Mouse (Mus musculus) telencephalon, adult 2 months (tissue): ENCODE results near the gene Susd1.

Source experiments
- DNase-seq: peaks from one replicate; pipeline ENCODE4 v3.0.0-alpha.2; 2011; ENCODE audit warnings: low read depth, low spot score

Gene Susd1

DNA sequence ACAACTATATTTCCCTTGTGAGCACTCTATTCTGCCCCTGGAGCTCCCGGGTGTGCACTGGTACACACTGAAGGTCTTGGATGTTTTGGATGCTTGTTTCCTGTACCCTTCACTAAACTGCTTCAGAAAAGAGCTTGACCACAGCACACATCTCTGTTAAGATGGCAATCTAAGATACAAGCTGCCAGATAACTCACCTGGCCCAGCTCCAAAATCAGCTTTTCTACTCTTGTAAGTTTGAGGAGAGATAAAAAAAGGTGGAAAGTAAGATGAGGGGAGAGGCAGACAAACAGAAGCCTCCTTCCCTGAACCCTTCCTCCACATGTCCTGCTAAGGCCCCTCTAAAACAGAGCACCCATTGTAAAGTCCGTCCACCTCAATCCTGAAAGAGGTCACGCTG, 115.7 kb downstream of the Susd1 start:
- no peak for DNase-seq

DNA sequence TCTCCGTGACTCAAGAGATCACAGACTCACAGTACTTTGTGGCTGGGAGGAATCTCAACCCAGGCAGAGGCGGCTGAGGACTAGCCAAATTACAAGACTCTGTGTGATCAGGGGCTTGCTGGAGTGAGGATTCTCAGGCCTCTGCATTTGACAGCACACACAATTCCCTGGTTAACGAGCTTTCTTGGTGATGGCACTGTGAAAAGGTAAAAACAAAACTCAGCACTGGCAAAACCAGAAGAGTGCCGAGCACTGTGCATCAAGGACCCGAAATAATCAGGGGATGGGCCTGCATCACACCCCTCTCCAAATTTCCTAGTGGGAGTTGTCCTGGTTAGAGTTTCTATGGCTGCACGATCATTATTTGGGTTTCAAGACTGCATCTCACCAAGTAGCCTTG, 116.4 kb downstream of the Susd1 start:
- DNase-seq, result no peak

DNA sequence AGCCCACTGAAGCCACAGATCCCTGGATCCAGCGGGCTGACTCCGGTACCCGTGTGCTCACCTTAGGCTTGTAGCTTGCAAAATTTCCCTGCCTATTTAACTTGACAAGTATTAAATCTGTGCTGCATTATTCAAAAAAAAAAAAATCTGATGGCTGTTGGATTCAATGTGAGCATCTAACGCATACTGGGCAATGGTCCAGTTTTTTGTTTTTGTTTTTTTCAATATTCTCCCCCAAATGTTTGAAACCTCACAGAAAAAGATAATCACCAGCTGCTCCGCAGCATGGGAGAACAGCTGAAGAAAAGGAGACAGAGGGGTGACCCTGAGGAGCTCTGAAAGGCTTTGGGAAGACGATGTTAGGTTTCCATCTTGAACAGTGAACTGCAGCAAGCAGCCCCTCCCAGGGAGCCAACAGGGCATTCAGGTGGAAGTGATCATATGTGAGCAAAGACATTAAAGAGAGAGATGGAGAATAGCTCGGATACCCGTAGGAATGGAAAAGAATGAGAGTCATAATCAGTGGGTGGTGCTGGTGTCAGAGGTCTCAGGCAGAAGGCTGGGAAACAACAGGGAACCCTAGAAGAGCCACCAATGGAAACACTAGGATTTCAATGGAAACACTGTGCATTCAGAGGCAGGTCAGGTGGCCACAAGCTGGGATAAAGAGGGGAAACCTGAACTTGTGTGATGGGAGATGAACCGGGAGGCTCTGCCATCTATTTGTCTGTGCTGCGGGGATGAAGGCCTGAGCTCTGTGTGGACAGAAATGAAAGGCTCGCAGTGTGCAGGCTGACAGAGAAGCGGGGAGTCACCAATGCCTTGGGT, 117.0 kb downstream of the Susd1 start:
- DNase-seq, result no peak

DNA sequence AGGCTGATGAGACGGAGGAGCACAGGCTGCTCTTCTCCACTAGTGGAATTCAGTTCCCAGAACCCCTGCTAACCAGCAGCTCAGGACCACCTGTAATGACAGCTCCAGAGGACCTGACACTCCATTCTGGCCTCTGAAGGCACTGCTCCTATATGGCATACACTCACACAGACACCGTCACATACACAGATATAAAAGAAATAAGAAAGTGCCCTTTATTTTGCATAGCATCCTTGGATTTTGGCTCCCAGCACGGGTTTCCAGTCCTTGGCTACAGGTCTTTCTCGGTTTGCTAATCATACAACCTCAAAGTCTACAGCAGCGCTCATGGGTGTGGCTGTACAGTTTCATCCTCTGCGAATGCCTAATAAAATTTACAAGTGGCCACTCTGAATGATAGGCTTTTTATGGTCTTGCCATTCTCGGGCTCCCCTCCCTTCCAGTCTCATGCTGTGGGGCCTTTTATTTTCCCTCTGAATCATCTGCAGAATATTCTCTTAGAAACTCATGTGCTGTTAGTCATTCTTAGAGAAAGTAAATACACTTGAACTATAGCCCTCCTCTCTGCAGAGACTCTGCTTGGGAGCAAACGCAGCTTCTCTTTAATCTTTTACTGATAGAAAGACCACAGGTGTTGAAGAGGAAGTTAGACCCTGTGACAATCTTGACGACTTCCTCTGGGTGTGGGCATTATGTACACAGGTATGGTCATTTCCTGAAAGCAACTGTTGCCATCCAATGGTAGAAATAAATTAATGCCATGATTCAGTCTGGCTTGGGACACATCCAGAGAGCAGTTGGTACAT, 119.1 kb downstream of the Susd1 start:
- no peak for DNase-seq

DNA sequence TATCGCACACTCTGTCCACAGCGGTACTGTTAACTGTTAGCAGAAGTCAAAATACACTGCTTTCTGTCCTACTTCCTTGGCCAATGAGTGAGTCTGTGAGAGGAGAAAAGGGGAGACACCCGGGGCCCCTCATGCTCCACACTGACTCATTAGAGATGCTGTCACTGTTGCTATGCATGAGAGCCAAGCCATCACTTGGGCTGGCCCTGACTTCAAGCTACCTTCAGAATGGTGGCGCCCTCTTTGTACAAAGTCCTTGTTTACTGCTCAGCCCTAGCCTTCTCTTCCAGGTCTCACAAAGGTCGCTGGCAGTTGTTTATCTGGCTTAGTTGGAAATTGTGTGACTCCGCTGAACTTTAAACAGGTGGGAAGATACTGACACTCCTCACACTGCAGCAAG, 119.8 kb downstream of the Susd1 start:
- no peak for DNase-seq

DNA sequence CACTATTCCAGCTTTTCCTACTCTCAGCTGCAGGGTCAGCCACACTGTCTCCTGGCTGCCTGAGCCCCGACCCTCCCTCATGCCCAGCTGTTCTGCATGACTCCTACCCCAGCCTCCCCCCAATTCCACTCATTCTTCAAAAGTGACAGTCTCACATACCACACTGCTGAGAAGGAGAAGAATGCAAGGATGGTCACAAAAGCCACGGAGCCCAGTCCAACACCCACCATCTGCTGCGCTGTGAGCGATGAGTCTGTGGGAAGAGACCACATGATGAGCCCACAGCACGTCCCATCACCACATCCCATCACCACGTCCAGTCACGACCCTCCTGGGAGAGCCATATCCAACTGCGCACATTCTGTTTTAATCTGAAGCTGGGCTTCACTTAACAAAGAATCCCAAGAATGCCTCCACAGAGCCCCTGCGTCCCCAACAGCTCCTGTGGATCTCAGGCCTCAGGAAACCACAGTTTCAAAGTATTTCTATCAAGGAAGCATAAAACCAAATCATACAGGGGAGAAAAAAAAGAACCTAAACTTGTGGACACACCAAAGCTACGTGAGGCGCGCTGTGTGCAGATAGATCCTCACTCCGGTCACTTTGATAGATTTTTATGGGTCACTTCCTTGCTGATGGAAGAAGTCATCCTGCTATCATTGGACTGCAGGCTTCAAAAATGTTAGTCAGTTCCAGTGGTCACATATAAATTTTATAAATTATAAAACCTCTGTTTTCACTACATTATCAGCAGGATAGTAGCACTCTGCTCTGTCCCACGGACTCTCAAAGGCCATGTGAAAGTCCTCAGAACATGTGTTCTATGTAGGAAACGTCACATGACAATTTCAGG, 122.7 kb downstream of the Susd1 start:
- no peak for DNase-seq

DNA sequence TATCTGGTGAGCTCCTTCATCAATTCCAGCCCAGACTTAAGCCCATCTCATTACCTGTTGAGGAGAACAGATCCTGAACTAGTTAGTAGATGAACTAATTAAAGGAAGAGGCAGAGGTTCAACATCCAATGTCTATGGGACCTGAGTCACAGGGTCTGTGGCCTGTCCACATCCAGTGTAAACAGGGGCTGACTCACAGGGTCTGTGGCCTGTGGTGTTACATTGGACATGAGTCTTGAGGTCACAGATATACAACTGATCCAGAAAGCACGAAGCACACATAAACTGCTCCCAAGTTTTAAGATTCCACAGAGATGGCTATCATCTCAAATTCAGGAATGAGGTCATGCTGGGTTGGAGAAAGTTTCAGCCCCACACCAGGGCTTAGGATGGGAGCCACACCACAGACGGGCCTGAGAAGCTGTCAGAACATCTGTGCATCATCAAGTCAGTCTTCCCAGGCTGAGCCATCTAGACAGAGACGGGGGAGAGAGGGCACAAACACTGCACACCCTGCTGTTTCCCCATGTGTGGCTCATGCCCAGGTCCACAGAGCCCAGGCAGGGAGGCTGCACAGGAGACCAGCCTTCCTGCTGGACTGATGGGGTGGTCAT, 123.4 kb downstream of the Susd1 start:
- DNase-seq, result no peak

DNA sequence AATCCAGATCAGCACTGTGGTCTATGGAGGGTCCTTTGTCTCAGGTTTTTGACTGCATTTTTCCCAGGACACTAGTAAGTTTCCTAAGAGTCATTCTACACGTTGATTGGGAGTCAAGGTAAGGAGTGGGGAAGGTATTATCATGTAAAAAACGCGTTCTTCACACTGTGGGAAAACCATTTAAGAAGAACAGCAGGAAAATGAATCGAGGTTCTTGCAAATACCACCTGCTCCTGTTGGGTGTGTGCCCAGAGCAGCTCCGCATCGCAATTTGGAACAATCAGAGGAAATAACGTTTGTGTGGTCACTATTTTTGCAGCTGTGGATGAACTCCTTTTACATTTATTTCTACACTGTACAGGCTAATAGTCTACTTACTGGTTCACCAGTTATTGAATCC, 125.5 kb downstream of the Susd1 start:
- no peak for DNase-seq

DNA sequence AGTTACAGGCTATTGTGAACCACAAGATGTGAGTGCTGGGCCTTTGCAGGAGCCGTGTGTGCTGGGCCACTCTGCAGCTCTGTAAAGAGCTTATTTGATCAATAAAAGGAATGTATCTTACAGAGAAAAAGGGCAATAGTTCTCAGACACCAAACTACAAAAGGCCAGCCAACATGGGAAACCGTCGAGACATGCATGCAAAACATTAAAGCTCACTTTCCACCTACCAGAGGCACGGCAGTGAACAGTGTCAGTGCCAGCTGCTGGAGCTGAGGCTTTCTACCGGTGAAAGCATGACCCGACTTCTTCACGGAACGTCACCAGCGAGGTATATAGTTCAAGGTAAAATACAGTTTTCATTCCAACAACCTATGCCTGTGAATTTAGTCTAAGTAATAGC, 127.8 kb downstream of the Susd1 start:
- no peak for DNase-seq

DNA sequence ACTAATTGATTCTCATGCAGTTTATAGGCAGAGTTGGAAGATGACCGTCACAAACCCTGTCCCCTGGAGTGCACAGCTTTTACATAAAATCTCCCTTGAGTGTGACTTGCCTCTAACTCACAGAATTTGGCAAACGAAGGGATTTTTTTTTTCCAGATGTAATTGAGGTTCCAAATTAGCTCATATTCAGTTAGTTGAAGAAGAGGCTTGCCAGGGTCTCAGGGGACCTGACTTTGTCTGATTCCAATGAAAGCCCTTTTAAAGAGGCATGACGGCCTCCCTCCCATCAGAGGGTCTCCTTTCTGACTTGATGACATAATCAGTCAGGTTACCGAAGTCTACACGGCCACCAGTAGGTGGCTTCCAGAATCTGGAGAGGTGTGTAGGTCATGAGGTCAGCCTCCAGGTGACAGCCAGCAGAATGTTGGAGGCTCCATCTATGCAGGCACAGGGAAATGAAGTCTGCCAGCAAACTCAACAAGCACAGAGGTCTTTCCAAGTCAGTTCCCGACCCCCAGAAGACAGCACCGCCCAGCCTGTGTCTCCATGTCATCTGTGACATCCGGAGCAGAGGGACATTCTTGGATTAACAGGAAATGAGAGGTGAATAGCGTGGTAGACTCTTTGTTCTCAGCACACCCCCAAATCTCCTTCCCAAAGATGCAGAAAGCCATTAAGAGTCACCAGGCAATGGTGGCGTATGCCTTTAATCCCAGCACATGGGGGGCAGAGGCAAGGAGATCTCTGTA, 130.4 kb downstream of the Susd1 start:
- no peak for DNase-seq

DNA sequence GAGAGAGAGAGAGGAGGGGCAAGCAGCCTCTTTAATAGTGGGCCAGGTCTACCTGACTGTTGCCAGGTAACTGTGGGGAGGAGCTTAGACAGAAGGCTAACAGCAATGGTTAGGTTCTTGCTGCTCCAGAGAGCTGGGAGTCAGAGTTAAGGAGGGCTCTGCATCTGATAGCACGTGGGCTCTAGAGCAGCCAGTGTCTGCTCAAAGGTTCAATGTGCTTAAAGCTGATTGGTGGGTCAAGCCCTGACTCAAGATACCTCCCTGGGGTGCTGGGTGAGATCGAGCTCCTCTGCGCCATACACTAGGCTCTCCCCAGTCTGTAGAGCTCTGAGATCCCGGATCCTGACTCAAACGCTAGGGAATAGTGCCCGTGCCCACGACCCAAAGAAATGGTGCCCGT, 136.0 kb downstream of the Susd1 start:
- DNase-seq, result no peak

DNA sequence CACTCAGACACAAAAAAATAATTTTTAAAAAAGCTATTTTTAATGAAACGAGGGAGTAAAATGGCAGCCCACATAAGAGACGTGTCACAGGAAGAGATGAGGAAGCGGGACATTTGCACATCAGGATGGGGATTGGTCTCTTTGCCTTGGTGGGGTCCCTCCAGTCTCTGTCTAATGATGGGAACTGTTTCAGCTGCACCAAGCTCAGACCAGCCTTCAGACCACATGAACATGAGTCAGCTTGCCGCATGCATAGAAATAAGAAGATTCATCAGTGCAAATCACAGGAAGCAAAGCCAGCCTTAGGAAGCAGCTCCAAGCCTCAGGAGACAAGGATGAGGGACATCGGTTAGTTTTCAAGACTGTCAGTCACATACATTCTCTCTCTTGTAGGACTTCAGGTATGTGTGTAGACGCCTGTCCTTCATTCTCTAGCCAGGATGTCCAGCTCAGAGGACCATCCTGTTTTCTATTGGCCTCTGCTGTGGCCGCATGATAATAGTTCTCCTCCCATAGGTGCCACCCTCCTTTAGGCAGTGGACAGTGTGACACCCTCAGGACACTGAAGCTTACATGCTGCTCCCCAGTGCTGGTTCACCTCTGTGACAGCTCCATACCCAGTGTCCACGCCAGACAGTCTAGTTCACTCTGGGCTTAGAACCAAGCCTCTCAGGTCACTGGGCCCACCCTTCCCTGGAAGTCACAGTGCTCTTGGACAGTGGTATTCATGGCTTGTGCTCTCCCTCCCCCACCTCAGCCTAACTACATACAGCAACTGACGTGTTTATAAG, 137.2 kb downstream of the Susd1 start:
- no peak for DNase-seq

DNA sequence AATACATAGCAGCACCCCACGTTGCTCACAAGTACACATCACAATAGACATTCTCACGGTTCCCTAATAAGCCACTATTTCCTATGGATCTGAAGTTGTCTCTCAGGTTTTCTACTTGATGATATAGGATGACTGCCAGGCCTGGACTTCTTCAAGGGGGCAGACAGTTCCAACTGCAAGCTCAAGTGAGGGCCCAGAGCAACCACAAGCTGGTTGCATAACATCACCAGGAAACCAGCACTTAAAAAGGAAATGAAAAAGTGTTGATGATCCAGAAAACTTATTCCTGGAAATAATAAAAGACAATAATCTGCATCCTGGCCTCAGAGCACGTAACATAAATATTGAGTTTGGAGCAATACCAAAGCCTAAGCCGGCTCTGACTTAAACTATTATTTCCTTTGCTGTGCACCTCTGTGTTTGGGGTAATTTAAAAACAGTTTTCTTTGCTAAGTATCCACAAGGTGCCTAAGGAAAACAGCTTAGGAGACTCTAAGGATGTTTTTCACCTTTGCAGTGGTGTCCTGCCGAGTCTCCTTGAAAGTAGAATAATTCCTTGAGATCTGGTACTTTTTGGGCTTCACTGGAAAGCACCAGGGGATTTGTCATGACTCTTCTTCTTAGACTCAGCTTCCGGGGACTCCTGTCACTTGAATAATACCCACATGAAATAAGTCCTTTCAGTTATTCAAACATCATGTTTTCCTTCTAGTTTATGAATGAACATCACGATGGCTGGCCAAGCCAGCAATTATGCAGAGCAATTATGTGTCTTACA, 139.5 kb downstream of the Susd1 start:
- DNase-seq, result no peak

DNA sequence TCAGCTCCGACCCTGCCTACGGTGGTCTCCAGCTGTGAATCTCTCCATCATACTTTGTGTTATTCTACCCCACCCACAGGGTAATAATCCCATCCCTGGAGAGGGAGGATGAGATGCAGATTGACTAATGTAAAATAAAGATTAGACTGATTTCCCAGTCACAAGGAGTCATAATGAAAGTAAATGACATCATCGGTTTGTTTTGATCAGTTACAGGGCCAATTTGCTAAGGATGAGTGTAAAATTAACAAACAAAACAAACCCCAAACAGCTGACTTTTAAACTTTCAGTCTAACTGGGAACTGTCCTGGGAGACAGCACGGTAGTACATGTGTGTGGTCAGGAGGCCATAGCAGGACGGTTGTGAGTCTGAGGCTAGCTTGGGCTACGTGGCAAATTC, 143.3 kb downstream of the Susd1 start:
- DNase-seq, result no peak

DNA sequence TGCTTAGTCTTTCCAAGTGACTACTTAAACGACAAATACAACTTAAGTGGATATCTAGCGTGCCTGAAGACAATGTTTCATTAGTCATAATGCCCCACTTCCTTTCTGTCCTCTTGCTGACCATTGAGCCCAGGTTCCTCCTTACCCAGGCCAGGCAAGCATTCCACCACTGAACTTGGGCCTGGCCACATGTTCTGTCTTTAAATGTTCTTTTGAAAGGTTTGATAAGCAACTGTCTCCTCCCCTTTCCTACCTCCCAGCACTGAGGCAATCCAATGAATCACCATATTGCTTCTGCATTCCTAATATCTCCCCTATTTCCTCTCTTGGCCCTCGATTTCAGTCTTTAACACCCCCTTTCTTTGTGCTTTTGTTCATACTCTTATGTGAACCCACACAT, 143.8 kb downstream of the Susd1 start:
- no peak for DNase-seq

DNA sequence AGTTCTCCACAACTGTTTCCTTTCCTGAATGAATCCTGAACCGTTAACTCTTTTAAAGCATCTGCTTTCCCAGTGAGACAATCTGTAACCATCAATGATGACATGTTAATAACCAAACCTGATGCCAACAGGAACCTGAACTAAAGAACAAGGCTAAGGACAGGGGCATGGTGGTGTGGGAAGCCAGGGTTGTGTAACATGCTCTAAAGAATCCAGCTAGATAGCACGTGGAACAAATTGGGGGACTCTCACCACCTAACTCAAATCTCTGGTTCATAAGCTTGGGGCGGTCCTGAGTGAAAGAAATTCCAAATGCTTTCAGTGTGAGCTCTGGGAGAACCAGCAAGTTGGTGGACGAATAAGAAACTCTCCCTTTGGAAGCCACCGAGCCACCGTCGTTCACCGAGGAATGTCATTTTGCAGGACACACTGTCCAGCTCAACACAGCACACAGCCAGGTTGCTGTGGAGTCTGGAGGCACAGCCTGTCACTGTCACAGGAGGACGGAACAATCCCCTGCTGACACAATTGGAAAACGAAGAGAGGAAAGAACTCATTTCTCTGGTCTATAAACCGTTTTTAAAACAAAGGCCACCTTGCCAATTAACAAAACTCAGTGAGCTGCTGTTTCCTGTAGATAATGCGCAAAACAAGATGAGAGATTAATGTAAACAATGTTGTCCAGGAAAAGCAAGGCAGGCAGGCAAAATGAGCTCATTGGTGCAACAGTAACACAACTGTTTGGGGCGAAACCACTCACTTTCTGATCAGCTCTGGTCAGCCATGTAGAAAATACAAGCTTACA, 146.3 kb downstream of the Susd1 start:
- DNase-seq, result no peak

DNA sequence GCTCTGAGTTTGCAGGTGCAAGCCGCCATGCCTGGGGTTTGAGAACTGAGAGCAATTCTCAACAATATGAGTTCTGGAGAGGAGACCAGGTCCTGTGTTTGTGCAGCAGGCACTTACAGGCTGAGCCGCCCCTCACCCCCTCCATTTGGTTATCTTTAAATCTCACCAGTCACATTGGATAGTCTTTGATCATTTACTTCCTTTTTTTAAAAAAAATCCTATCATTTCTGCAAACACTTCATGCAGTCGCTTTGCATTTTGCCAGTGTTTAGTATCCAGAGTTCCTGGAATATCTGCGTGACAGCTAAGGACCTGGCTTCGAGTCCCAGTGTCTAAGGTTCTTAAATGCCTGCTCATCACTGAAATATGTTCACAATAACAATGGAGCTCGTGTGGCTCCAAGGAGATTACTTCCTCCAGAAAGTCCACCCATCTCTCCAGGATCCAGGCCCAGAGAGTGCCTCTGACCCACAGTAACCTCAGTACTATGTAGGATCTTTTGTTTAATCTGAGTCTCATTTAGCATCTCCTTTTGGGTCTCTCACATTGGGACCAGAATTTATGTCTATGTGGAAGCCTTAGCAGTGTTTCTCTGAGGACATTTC, 147.4 kb downstream of the Susd1 start:
- no peak for DNase-seq

DNA sequence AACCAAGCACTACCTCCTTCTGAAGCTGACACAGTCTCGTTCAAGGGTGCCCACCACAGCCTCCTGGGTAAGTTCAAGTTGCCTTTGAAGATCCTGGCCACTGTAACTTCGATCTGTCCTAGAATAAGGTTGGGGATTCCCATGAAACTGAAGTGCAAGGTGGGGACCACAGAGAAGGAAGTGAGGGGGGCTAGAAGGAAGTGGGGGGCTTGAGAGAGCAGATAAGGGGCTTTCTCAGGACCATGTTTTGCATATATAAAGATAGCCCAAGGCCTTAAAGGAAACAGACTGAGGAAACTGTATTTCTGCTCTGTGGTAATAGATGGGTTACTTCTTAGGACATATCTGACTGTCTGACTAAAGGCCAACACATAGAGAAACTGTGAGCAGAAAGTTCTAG, 151.3 kb downstream of the Susd1 start:
- no peak for DNase-seq
